Mouse (Mus musculus) stomach, embryonic 15.5 days (tissue): ENCODE measurements around the gene Slco3a1. TPM values are rescaled to one million over a fixed set of nuclear protein-coding genes. Genes with fewer than 3 reads are reported as not detected.
"Not testable (repeated sequence)": the region's sequence is repeated elsewhere in the genome, so short reads cannot be mapped to it uniquely, and the experiment has no call there.

Experiments
- ATAC-seq: fragments of 200-750 bp; cut with Nextera tagmentation; 2 replicates; pipeline ENCODE4 v1.8.0; 2017; ENCODE audit warnings: low read depth, moderate number of reproducible peaks, moderate TSS enrichment; ENCODE audit not compliant: insufficient read depth, low FRiP score
- H3K27ac ChIP-seq: fragments of 300-500 bp; sonication (generic); 2 replicates; pipeline ENCODE4 v1.5.1; 2015; ENCODE audit warnings: mild to moderate bottlenecking, inconsistent platforms
- H3K27me3 ChIP-seq: fragments of 300-500 bp; sonication (generic); replicated peaks from 2 replicates; pipeline ENCODE4 v1.6.1; 2015; ENCODE audit warnings: inconsistent platforms
- H3K36me3 ChIP-seq: fragments of 300-500 bp; sonication (generic); 2 replicates; pipeline ENCODE4 v1.6.1; 2015; ENCODE audit warnings: inconsistent platforms
- H3K4me1 ChIP-seq: fragments of 300-500 bp; sonication (generic); 2 replicates; pipeline ENCODE4 v1.6.1; 2015; ENCODE audit warnings: inconsistent platforms
- H3K4me2 ChIP-seq: fragments of 300-500 bp; sonication (generic); 2 replicates; pipeline ENCODE4 v1.6.1; 2015; ENCODE audit warnings: mild to moderate bottlenecking, inconsistent platforms
- H3K4me3 ChIP-seq: fragments of 300-500 bp; sonication (generic); replicated peaks from 2 replicates; pipeline ENCODE4 v1.5.1; 2015; ENCODE audit warnings: inconsistent platforms
- H3K9ac ChIP-seq: fragments of 300-500 bp; sonication (generic); 2 replicates; pipeline ENCODE4 v1.6.1; 2015; ENCODE audit warnings: inconsistent platforms
- H3K9me3 ChIP-seq: fragments of 300-500 bp; sonication (generic); 2 replicates; pipeline ENCODE4 v1.6.1; 2016; ENCODE audit warnings: inconsistent platforms
- WGBS: fragments of 180-500 bp; shearing (Covaris S2); methylation state at CpG from one replicate; pipeline ENCODE4 v1.1.7; 2015; 5-methylcytosine and 5-hydroxymethylcytosine counted together
- polyA plus RNA-seq: library from polyadenylated mRNA; unstranded; fragments of >200 nt; fragmentation: Nextera tagmentation; extraction: Ambion mirVana; gene quantifications from 2 replicates; pipeline ENCODE4 v1.2.1, GENCODE M21; 2015

The Slco3a1 gene
- polyA plus RNA-seq, 1 experiment from 2014 or later = 11.4 TPM

- Histone ChIP-seq H3K4me1 (peaks cover 8% of the 10 kb centered on the region; the same call in 1 of the 2 replicates), H3K36me3 (no peaks in the 10 kb centered on the region), H3K27ac (no peak overlapping the region), H3K9me3 (no peaks in the 10 kb centered on the region), H3K9ac (no peak overlapping the region), H3K27me3 (no peaks in the 10 kb centered on the region), H3K4me2 (no peak overlapping the region), H3K4me3 (no peak overlapping the region)
- no peak for ATAC-seq
- 75% methylated on average over 2 of the region's 2 CpGs for WGBS
These were observed 131.8 kb downstream of the Slco3a1 start for GRCm38 (mm10) chr7:74422731-74423130.

DNA sequence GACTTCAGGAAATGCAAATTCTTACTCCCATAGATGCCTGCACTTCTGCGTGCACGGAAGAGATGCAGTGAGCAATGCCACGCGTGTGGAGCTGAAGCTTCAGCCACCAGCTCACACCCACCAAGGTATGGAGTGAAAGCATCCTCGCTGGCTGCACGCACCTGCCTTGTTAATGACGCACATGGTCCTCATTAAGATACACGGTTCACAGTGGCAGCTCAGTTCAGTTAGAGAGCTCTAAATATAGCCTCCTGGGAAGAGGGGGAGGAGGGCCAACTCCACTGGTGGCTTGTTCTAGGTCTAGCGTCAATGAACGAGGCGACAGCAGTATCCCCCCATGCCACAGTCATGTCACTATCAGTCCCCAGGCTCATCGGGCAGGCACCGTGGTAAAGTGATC lies 132.6 kb downstream of the Slco3a1 start:
- Histone ChIP-seq H3K27me3 (no peaks in the 10 kb centered on the region), H3K4me1 (peaks cover 8% of the 10 kb centered on the region; the same call in 1 of the 2 replicates), H3K36me3 (no peaks in the 10 kb centered on the region), H3K9ac (no peak overlapping the region), H3K4me3 (no peak overlapping the region), H3K27ac (no peak overlapping the region), H3K9me3 (no peaks in the 10 kb centered on the region), H3K4me2 (no peak overlapping the region)
- no peak for ATAC-seq
- WGBS = 78% methylated on average over 13 of the region's 13 CpGs

- Histone ChIP-seq H3K27ac (no peak overlapping the region), H3K4me1 (peaks cover 8% of the 10 kb centered on the region; the same call in 1 of the 2 replicates), H3K27me3 (no peaks in the 10 kb centered on the region), H3K9ac (no peak overlapping the region), H3K4me3 (no peak overlapping the region), H3K4me2 (no peak overlapping the region), H3K9me3 (no peaks in the 10 kb centered on the region), H3K36me3 (no peaks in the 10 kb centered on the region)
- 81% methylated on average over 2 of the region's 2 CpGs for WGBS
- ATAC-seq = no peak
These were observed 133.0 kb downstream of the Slco3a1 start for GRCm38 (mm10) chr7:74421591-74421990.

- Histone ChIP-seq H3K9ac (no peak overlapping the region), H3K27ac (no peak overlapping the region), H3K9me3 (no peaks in the 10 kb centered on the region), H3K27me3 (no peaks in the 10 kb centered on the region), H3K4me3 (no peak overlapping the region), H3K4me2 (no peak overlapping the region), H3K4me1 (peaks cover 8% of the 10 kb centered on the region; the same call in 1 of the 2 replicates), H3K36me3 (no peaks in the 10 kb centered on the region)
- ATAC-seq = no peak
- 91% methylated on average over 4 of the region's 4 CpGs for WGBS
These were observed 134.9 kb downstream of the Slco3a1 start for GRCm38 (mm10) chr7:74419706-74420105.

- ATAC-seq = no peak
- no peak overlapping the region for H3K9ac ChIP-seq
- no peak overlapping the region for H3K4me2 ChIP-seq
- no peak overlapping the region for H3K27ac ChIP-seq
- H3K4me1 ChIP-seq = 0 out of 2 replicates have a peak, but pooled peaks cover 4% of the 10 kb centered on the region
- H3K4me3 ChIP-seq = no peak overlapping the region
- H3K36me3 ChIP-seq = no peaks in the 10 kb centered on the region
- 41% methylated on average over 6 of the region's 6 CpGs for WGBS
- H3K27me3 ChIP-seq = no peaks in the 10 kb centered on the region
- H3K9me3 ChIP-seq = no peaks in the 10 kb centered on the region
These were observed 137.6 kb downstream of the Slco3a1 start for GRCm38 (mm10) chr7:74417009-74417408.

DNA sequence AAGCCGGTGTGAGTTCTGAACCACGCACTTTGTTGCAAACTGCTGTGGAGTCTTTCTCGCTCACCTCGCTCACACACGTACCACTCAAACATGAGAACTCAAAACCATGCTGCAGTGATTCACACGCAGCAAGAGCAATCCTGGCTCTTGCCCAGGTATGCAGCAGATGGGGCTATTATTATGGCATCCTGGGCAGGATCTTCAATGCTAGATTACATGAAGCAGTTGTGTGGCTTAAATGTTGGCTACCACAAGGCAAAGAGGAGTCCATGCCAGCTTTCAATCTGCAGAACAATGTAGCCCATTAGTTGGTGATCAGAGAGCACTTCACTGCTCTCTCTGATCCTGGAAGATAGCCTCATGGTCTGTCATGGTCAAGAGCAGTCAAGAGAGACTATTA lies 139.3 kb downstream of the Slco3a1 start:
- WGBS = 90% methylated on average over 6 of the region's 6 CpGs
- Histone ChIP-seq H3K36me3 (no peaks in the 10 kb centered on the region), H3K9ac (no peak overlapping the region), H3K9me3 (no peaks in the 10 kb centered on the region), H3K4me3 (no peak overlapping the region), H3K4me2 (no peak overlapping the region), H3K27ac (no peak overlapping the region), H3K4me1 (0 out of 2 replicates have a peak, but pooled peaks cover 4% of the 10 kb centered on the region), H3K27me3 (no peaks in the 10 kb centered on the region)
- ATAC-seq = no peak

GRCm38 (mm10) chr7:74413738-74414716 lies 140.6 kb downstream of the Slco3a1 start:
- Histone ChIP-seq H3K27ac (no peak overlapping the region), H3K4me3 (no peak overlapping the region), H3K9ac (no peak overlapping the region), H3K27me3 (no peaks in the 10 kb centered on the region), H3K9me3 (no peaks in the 10 kb centered on the region), H3K4me2 (no peak overlapping the region), H3K36me3 (no peaks in the 10 kb centered on the region), H3K4me1 (0 out of 2 replicates have a peak, but pooled peaks cover 4% of the 10 kb centered on the region)
- 66% methylated on average over 9 of the region's 9 CpGs for WGBS
- ATAC-seq = no peak

GRCm38 (mm10) chr7:74408601-74409323 lies 145.8 kb downstream of the Slco3a1 start:
- no peaks in the 10 kb centered on the region for H3K36me3 ChIP-seq
- H3K9ac ChIP-seq = no peak overlapping the region
- no peak for ATAC-seq
- 64% methylated on average over 13 of the region's 13 CpGs for WGBS
- no peaks in the 10 kb centered on the region for H3K27me3 ChIP-seq
- H3K27ac ChIP-seq = no peak overlapping the region
- no peak overlapping the region for H3K4me2 ChIP-seq
- 0 out of 2 replicates have a peak, but pooled peaks cover 4% of the 10 kb centered on the region for H3K4me1 ChIP-seq
- H3K9me3 ChIP-seq = no peaks in the 10 kb centered on the region
- no peak overlapping the region for H3K4me3 ChIP-seq

GRCm38 (mm10) chr7:74407851-74408250 lies 146.7 kb downstream of the Slco3a1 start:
- ATAC-seq, H3K9me3 ChIP-seq, H3K9ac ChIP-seq, H3K4me3 ChIP-seq, H3K27me3 ChIP-seq, H3K4me2 ChIP-seq, H3K4me1 ChIP-seq, H3K36me3 ChIP-seq, H3K27ac ChIP-seq: not testable (repeated sequence)

- no peak overlapping the region for H3K4me2 ChIP-seq
- no peak for ATAC-seq
- 88% methylated on average over 6 of the region's 6 CpGs for WGBS
These were observed 154.9 kb downstream of the Slco3a1 start for GRCm38 (mm10) chr7:74399729-74400128.

GRCm38 (mm10) chr7:74399154-74399553 lies 155.4 kb downstream of the Slco3a1 start:
- H3K9me3 ChIP-seq = no peaks in the 10 kb centered on the region
- H3K4me1 ChIP-seq = no peaks in the 10 kb centered on the region
- no peaks in the 10 kb centered on the region for H3K27me3 ChIP-seq
- no peak for ATAC-seq
- H3K4me3 ChIP-seq = no peak overlapping the region
- no peak overlapping the region for H3K9ac ChIP-seq
- no peak overlapping the region for H3K4me2 ChIP-seq
- 87% methylated on average over 4 of the region's 4 CpGs for WGBS
- H3K27ac ChIP-seq = no peak overlapping the region
- H3K36me3 ChIP-seq = no peaks in the 10 kb centered on the region

More at GRCm38 (mm10) chr7:74399729-74400128, 154.9 kb downstream of the Slco3a1 start:
- Histone ChIP-seq H3K9ac (no peak overlapping the region), H3K36me3 (no peaks in the 10 kb centered on the region), H3K4me1 (no peaks in the 10 kb centered on the region), H3K4me3 (no peak overlapping the region), H3K27me3 (no peaks in the 10 kb centered on the region), H3K27ac (no peak overlapping the region), H3K9me3 (no peaks in the 10 kb centered on the region)

GRCm38 (mm10) chr7:74398326-74398725 lies 156.3 kb downstream of the Slco3a1 start:
- no peak for ATAC-seq
- Histone ChIP-seq H3K27me3 (no peaks in the 10 kb centered on the region), H3K9ac (no peak overlapping the region), H3K36me3 (no peaks in the 10 kb centered on the region), H3K27ac (no peak overlapping the region), H3K4me2 (no peak overlapping the region), H3K4me3 (no peak overlapping the region), H3K4me1 (no peaks in the 10 kb centered on the region), H3K9me3 (no peaks in the 10 kb centered on the region)
- 52% methylated on average over 2 of the region's 2 CpGs for WGBS
